Mouse (Mus musculus) right cerebral cortex, postnatal 4 days (tissue): ENCODE results near the gene Metrn.
A peak's percentile ranks its signal among the peaks of the same experiment; 100 is the strongest.
"Not testable (repeated sequence)": the region's sequence is repeated elsewhere in the genome, so short reads cannot be mapped to it uniquely, and the experiment has no call there.

ENCODE experiments used
- DNase-seq: peaks from one replicate; pipeline ENCODE4 v3.0.0-alpha.2; 2022

Metrn gene

GRCm38 (mm10) chr17:25830806-25831431 is 34.0 kb upstream of the Metrn start:
- DNase-seq = no peak

- no peak for DNase-seq
These were observed 33.3 kb upstream of the Metrn start for GRCm38 (mm10) chr17:25830200-25830753.

- DNase-seq = no peak
These were observed 32.7 kb upstream of the Metrn start for GRCm38 (mm10) chr17:25829558-25830017.

GRCm38 (mm10) chr17:25828712-25829557 is 32.0 kb upstream of the Metrn start, which contains the start of gene Jmjd8:
Jmjd8 (plus strand) TSS chr17:25828867.
- DNase-seq = peak; percentile 78

- no peak for DNase-seq
These were observed 31.3 kb upstream of the Metrn start for GRCm38 (mm10) chr17:25828223-25828594.

- no peak for DNase-seq
These were observed 30.7 kb upstream of the Metrn start for GRCm38 (mm10) chr17:25827546-25828222.

GRCm38 (mm10) chr17:25827011-25827410 is 30.1 kb upstream of the Metrn start:
- DNase-seq = no peak

GRCm38 (mm10) chr17:25825984-25826570 is 29.1 kb upstream of the Metrn start:
- no peak for DNase-seq

GRCm38 (mm10) chr17:25825311-25825710 is 28.4 kb upstream of the Metrn start:
- DNase-seq = no peak

GRCm38 (mm10) chr17:25824362-25825142 is 27.6 kb upstream of the Metrn start:
- no peak for DNase-seq

GRCm38 (mm10) chr17:25823452-25823851 is 26.5 kb upstream of the Metrn start, which contains the start of gene Wdr24:
Wdr24 (plus strand) TSS chr17:25823627.
- DNase-seq = peak; percentile 63

GRCm38 (mm10) chr17:25818851-25819780 is 22.2 kb upstream of the Metrn start:
- no peak for DNase-seq

- no peak for DNase-seq
These were observed 20.7 kb upstream of the Metrn start for GRCm38 (mm10) chr17:25817662-25818061.

GRCm38 (mm10) chr17:25813471-25813870 is 16.5 kb upstream of the Metrn start:
- DNase-seq = peak; percentile 77

- DNase-seq = no peak
These were observed 14.0 kb upstream of the Metrn start for GRCm38 (mm10) chr17:25810890-25811289.

- no peak for DNase-seq
These were observed 12.8 kb upstream of the Metrn start for GRCm38 (mm10) chr17:25809606-25810340.

GRCm38 (mm10) chr17:25808789-25809605 is 12.1 kb upstream of the Metrn start, which contains the start of gene Fbxl16:
Fbxl16 (plus strand) TSS chr17:25809085.
- peak; percentile 87 for DNase-seq

GRCm38 (mm10) chr17:25808028-25808427 is 11.1 kb upstream of the Metrn start:
- no peak for DNase-seq

- DNase-seq = not testable (repeated sequence)
These were observed 10.5 kb upstream of the Metrn start for GRCm38 (mm10) chr17:25807452-25807851.
